Mouse (Mus musculus) kidney, adult 11 months (tissue): ENCODE measurements around the gene Lrrc3c.
"Not testable (repeated sequence)": the region's sequence is repeated elsewhere in the genome, so short reads cannot be mapped to it uniquely, and the experiment has no call there.

ENCODE experiments used
- DNase-seq: peaks from one replicate; pipeline ENCODE4 v3.0.0; 2022

Gene Lrrc3c

DNA sequence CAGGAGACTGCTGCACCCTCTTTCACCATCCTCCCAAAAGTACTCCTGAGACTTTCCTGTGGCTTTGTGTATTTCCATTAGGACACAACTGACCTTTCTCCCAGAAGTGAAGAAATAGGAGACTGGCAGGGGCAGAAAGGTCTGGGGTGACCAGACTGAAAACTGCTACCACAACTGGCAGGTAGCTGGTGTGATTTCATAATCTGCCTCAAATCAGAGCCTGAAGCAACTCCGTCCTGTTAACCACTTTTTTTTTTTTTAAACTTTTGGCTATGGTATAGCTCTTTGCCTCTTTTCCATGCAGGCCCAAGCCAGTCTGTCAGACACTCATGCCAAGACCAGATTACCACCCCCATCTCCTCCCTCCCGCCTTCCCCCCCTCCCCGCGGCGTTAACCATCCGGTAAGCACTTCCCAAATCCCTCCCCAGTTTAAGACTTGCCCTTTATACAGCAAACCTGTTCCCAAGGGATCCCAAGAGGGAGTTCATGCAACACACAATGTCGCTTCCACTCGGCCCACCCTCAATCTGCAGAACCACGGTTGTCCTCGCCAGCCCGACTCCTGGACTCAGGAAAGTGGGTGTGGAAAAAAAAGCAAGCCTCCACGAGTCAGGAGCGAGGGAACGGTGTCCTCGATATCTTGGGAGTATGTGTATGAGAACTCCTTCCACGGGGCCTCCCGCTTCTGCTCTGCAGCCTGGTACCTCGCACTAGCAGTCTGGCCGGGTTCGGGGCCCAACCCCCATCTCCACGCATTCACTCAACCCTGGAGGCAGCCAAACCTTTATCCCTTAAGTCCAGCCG, 11.8 kb upstream of the Lrrc3c start:
- DNase-seq, result peak; percentile 30

DNA sequence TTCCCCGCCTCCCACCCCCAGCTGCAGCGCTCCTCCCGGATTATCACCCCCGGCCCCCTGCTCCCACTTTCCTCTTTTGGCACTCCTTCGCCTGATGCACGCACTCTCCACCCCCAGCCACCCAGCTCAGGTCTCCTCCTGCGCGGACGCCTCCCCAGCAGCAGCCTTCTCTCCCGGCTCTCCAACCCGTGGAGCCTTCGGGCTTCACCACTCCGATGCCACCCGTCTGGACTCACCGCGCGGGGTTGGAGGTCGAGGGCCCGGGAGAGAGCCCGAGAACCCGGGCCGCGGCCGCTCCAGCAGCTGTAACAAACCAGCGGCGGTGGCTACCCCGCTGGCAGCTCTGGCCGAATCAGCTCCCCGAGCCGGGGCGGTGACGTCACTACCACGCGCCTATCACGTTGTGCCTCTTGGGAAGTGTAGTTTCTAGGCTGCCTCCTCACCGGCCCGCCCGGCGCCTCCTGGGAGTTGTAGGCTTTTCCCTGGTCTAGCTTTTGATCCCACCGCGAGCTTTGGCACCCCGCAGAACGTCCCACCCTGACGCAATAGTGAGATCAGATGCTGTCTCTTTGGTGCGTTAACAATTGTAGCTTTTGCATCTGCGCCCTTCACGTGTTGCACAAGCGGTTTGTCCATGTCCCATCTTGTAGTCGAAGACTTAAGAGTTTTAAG, 11.1 kb upstream of the Lrrc3c start, which contains the start of gene Ormdl3:
TSS of gene Ormdl3 (minus strand) at position 477 of the 672 bp plus-strand sequence.
- peak; percentile 97 for DNase-seq

DNA sequence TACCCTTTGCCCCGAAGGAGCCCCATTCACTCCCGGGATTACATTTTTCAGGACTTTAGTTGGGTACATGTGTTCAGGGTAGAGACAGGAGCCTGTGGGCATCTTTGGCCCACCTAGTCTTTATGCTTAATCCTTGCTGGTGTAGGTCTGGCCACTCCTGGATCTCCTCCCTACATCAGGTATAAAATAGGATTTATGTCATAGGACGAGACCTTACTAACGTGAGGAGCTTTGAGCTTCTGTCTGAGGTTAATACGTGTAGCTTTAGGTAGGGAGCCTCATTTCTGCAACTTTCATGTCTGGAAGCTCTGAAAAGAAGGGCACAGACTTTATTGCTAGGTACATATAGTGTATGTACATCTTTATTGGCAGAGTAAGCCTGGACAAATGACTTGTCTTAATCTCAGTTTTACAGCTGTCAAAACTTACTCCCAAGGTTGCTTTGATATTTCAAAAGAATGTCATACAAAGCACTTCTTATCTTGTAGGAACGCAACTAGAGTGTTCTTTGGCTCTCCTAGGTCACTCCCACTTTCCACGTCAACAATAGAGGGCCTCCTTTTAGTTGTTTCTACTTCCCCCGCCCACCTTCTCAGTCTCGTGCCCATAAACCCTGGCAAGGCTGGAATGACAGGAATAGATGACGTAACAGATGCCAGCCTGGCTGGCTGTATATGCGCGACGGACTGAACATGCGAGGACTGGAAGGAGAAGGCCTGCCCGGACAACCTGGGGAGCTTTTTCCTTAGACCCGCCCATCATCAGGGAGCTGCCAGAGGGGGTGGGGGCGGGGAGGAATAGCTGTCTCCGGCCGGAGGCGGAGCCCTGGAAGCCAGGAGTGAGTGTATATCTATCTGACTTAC, 10.2 kb upstream of the Lrrc3c start:
- peak; percentile 83 for DNase-seq

DNA sequence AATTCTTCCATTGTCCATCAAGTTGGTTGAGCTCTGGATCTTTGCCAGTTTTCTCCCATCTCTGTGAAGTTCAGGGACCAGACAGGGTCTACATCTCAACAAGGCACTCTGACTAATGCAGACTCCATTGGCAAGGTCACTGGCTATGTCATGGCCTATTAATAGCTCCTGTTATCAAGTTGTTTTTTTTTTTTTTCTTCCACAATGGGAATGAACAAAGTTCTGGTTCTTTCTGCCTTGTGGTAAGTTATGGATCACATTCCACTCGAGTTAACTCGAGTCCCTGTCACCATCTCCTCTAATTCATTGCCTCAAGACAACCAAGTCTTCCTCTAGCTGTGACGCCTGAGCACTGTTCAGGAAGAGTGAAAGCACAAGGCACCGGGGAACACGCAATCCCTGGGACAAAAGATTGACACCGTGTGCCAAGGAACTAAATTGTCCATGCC, 9.2 kb upstream of the Lrrc3c start:
- DNase-seq, result no peak

DNA sequence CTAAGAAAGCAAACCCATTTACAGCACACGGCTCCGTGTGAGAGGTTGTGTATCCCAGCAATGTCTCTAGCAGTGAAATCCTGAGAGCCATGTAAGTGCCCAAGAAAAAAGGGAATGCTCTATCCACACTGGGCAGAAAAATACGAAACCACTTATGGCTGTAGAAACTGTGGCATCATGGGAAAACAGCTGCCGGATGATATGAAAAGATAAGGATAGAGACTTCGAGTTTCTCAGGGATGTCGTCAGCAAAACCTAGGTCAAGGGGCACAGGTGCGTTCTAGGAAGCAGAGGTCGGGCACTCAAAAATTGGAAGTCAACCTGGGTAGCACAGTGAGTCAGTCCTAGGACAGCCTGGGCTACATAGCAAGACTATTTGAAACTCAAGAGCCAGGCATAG, 8.8 kb upstream of the Lrrc3c start:
- no peak for DNase-seq

DNA sequence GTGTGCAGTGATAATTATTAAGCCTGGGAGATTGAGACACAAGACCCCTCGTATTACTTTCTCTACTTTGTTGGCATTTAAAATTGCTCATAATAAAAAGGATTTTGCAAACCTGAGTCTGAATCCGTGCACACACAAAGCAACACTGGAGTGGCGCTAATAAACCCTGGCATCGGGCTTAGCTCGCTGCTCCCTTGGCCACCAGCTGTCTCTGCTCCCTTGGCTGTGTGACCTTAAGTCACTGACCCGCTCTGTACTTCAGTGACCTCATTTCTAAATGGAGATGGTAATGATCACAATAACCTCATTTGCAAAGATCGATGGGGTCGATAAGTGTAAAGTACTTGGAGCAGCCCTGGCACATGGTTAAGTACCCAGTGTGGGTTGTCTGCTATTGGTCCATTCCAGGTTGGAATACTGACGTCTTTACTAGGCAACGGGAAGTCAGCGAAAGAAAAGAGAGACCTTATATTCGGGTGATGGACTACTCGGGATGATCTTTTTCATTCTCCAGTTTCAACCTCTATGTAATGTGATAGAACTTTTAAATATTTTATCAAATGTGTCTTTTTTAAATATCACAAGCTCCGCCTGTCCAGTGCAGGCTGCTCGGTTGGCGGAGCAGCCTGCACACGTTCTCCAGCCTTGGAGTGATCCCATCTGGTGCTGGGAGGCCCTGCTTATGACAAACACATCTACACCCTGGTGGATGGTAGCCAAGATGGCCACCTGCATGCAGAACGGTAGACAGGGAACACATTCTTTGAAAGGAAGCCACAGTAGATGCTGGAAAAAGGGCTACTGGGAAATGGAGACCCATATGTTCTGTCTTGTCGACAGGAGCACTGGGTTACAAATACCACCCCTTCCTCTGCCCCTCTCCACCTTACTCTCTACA, 7.3 kb upstream of the Lrrc3c start:
- no peak for DNase-seq

DNA sequence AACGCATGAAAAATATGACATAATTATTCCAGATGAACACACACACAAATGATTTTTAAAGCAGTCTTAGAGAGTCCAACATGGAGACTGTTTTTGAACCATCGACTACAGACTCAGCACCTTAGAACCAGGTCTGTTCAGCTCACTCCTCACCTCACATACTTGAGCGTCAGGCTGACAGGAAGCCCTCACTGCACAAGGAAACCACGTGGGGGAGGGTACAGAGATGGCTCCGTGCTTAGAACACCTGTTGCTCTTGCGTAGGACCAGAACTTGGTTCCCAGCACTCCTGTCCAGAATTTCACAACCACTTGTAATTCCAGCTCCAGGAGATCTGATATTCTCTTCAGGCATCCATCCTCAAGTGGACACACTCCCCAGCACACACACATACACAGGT, 3.1 kb upstream of the Lrrc3c start:
- DNase-seq, result no peak

DNA sequence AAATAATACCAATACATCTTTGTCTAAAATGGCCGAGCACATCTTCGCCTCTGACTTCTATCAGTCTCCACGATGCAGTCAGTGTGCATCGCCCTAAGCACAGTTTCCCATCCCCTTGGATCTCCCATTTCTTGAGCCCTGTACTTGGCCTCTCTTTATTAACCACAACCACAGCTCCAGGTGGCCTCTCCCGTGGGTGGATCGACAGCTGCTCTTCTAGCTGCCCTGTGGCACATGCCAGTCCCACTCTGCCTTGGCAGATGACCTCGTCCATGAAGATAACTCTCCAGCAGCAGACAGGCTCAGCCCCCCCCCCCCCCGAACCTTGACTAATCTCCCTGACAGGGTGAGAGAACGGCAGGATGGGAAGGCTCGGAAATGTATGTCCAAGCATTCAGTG, 2.6 kb upstream of the Lrrc3c start:
- no peak for DNase-seq

DNA sequence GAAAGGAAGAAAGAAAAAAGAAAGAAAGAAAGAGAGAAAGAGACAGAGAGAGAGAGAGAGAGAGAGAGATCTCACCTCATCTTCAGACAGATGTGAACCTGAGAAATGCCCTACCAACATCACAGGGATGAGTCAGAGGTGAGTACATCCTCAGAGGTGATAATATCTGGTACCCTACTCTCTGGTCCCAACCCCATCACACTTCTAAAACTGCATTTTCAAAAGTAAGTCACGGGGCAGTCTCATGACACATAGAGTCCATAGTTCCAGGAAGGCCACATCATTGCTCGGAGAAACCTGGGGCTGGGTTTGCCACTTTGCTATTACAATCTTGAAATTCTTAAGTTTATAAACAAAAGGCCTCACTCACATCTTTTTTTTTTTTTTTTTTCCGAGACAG, 2.1 kb upstream of the Lrrc3c start:
- DNase-seq, result no peak

DNA sequence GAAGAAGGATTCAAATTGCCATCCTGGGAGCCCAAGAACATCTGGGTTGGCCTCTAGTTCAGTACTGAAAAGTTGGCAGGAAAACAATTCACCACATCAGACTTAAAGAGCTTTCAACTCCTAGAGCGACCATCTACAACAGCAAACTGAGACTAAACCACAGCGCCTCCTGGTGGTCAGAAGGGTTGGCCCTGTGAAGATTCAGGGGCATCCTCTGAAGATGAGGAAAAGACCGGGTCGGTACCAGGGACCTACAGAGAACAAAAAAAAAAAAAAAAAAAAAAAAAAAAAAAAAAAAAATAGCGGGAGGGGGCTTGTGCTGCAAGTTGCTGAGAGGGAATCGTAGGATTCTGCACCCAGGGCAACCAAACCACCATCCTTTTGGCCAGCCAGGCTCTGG, 728 bp upstream of the Lrrc3c start:
- no peak for DNase-seq

DNA sequence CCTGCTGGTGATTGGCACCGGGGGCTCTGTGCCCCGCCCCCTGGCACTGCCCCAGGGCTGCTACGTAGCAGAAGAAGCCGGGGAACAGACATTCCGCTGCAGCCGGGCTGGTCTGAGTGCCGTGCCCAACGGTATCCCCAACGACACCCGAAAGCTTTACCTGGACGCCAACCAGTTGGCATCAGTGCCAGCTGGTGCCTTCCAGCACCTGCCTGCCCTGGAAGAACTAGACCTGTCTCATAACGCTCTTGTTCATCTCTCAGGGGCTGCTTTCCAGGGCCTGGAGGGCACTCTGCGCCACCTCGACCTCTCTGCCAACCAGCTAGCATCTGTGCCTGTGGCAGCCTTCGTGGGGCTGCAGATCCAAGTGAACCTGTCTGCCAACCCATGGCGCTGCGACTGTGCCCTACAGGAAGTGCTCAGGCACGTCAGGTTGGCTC, 780 bp downstream of the Lrrc3c start:
- DNase-seq, result no peak

DNA sequence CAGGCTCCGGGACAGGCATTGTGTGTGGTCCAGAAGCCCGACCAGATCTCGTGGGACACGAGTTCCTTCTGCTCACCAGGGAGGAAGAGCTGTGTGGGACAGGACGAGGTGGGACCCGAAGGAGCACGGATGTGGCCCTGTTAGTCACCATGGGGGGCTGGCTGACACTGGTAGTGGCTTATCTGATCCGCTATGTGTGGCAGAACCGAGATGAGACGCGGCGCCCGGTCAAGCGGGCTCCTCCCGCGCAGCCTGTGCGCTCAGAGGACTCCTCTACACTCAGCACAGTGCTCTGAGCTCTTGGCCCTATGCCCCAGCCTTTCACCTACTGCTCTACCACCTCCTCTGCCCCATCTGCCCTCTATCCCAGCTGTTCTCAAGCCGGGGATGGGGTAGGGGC, 1.2 kb downstream of the Lrrc3c start:
- DNase-seq, result no peak

DNA sequence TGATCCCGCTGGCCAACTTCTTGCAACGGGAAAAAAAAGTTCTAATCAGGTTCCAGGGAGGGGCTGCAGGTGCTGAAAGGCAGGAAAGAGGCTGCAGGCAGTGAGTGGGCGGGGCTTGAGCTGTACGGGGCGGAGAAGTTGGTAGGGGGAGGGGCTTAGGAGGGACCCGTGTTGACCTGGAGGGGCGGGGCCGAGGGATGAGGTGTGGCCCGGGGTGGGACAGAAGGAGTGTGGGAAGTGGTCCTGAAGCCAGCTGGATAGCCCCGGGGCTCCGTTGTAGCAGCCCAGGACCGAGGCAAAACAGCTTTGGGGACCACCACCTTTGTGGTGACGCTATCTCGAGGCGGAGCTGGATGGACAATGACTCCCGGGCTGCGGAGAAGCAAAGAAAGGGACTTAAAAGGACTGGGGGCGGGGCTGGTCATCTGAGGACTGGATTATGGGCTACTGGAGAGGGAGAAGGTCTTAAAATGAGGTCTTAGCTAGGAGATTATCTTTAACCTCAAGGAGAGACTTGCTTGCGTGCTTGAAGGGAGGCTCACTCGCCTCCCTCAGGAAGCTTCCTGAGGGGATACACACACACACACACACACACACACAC, 4.1 kb downstream of the Lrrc3c start:
- no peak for DNase-seq

DNA sequence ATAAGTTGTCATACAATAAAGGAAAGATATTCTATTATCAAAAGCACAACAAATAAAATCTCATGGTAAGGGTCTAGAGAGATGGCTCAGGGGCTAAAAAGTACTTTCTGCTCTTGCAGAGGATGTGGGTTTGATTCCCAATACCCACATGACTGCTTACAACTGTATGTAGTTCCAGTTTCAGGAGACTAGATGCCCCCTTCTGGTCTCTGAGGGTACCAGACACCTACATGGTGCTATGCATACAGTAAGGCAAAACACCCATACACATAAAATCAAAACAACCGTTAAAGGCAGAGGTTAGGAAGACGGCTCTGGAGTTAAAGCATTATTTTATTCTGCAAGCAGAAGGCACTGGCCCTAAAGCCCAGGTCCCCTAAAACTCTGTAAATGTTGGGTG, 5.9 kb downstream of the Lrrc3c start:
- no peak for DNase-seq

DNA sequence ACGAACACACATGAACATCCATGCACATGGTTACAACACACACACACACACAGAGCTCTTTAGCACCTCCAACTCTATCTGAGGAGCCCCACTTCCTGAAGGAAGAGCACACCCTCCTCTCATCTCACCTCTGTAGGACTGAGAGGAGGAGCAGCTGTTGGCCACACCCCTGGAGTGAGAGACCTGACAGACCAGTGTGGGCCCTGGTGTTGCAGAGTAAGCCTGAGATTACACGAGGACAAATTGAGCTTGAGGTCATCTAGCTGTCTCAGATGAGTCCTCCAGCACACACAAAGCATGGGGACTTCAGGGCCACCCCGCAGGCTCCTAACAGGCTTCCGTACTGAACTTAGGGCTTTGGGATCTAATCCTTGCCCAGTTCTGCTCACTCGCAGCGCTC, 6.8 kb downstream of the Lrrc3c start:
- DNase-seq, result not testable (repeated sequence)

DNA sequence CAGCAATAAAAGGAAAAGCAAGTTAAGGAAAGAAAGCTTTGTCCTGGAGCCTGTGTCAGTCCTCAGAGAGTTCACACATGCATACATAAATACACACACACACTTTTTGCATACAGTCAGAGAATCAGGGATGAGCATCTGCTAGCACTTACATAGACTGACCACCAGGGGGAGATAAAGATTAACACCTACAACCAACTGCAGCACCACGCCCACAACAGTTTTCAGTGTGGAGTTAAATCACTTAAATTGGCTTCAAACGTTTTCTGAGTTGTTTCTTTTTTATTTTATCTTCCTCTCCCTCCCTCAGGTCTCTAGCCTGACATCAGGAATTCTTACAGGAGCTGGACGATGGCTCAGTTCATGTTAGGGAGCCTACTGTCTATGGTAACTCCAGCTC, 8.7 kb downstream of the Lrrc3c start:
- no peak for DNase-seq

DNA sequence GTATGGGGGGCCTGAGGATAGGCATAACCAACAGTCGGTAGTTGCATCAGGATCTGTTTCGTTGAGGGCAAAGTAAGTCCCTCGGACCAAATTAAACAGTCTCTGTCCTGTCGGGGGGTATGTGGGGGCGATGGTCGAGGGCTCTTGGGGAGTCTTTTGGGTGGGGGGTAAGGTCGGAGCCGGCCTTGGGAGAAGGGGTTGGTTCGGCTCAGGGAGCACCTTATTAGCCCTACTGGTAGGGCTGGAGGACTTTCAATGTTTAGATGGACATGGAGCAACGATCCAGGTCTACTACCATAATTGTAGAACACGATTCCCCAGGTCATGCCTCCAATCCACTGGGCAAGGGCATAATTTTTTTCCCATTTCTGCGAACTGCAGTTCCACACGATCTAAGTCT, 22.7 kb downstream of the Lrrc3c start:
- no peak for DNase-seq

DNA sequence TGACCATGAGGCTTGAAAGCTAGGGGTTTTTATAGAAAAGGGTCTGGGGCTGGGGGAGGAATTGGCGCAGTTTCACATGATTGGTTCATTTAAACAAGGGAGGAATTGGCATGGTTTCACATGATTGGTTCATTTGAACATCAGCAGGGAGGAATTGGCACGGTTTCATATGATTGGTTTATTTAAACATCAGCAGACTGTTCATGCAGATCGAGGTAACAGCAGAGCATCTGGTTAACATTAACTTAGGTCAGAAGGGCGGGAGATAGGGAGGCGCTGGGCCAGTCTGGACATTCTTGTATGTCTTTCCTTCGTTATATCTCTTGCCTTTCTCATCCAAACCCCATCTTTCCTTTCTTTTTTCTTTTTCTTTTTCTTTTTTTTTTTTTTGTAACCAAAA, 25.9 kb downstream of the Lrrc3c start:
- DNase-seq, result not testable (repeated sequence)

DNA sequence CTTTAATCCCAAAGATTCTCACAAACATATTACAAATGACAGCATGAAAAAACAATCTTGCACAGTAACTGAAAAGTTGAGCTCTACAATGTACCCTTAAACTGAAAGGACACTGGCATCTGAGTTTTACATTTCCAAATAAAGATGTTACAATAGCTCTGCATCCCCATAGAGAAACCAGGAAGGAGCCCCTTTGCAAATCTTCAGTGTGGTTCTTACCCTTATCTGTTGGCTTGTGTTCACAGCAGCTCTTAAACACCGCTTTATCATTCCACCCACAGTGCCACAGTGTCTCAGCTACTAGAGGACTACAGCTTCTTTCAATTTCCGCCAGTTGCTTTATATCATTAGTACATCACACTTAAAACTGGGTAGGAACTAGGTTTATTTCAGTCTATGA, 26.3 kb downstream of the Lrrc3c start:
- DNase-seq, result not testable (repeated sequence)

DNA sequence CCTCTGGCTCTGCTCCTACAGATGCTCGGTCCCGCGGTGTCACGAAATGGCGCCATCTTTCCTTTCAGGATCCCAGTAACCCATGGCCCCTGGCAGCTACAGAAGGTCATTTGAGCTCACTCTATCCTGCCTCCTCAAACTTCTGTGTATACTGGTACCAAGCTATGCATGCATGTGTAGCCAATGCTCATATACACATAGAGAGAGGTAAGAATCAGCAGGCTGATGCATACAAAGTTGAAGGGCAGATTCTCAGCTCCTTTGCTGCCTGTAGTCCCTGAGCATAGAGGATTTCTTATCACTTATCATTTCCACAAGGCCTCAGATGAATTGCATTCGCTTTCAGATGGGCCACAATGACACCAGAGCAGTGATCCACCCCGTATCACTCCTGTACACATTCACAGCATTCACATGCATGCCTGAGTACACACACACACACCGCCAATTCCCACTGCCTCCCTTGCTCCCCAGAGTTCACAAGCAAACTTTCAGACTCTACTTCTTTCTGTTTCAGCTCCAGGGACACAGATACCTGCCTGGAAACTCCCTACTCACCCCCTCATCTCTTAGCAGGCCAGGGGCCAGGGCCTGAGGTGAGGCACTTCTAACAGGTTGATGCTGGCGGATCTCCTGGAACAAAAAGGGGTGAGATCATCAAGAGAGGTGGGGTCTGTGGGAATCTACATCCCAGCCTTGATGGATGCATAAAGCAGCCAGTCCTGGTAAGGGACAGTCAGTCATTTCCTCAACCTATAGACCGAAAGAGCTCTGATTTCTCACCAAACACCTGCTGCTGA, 27.7 kb downstream of the Lrrc3c start, which contains the start of the genes Gm12355 and Gsdma3:
TSS of gene Gm12355 (minus strand) at position 51 of the 800 bp plus-strand sequence.
TSS of gene Gsdma3 (plus strand) at position 750 of the 800 bp plus-strand sequence.
- DNase-seq, result no peak

DNA sequence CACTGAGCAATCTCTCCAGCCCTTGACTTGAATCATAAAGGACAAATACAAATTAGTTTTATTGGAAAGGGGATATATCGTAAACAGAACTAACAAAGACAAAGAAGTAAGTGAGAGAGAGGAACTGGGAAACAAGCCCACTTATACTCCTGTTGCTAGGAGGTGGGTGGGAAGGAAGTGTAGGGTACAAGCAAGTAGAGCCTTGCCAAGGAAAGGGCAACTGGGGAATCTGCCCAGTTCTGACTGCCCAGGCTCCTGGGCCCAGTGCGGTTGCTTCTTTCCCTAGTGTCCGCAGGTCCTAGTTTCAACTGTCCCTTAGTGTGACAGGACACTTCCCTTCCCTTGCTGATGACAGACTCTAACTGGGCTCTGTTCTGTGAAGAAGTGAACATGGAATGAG, 30.6 kb downstream of the Lrrc3c start:
- DNase-seq, result no peak
